Mouse (Mus musculus): Measurements from ENCODE around the gene Ankrd49. TPM values are rescaled to one million over a fixed set of nuclear protein-coding genes. Genes with fewer than 3 reads are reported as not detected.

The Ankrd49 gene
- 27.7 TPM for polyA plus RNA-seq (2017; shearing (Covaris generic))

DNA sequence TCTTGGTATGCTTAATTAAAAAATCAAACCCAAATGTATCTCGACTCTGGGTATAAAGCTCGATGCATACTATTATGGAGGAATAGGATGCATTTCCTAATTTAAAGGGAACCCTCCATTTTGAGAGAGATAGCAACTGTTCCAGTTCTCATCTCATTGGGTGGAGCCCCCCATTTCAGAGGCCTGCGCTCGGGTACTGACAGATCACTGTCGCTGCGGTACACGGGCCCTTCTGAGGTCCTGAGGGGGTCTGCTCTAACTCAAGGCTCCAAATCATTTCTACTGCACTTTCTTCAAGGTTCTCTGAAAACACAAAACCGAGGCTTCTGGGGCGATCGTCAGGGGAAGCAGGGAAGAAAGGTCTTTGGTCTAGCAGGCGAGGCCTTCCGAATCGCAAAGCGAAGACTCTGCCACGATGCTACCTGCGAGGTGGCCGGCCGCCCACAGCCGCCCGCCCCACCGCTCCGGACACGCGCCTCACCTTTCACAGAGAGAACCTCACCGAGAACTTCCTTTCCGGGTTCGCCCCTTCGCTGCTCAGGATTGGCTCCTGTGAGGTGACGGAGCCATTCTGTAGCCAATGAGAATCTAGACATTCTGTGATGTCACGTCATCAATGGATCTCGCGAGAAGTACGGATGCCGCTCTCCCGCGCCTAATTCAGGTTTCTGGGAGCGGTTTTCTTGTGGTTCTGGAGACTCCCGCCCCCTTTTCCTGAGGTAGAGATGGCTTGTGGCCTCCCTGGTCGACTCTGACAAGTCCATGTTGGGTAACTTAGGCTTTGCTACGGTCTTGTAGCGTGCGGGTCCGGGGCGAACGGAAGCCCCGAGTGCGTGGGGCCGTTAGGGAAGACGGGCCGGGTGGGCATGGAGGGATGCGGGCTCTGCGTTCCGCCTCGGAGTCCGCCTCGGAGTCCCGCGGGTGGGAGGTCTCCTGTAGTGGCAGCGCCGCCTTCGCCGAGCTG lies at the start of gene Ankrd49, which contains the start of gene Mre11a:
TSS of gene Ankrd49 (minus strand) at position 818 of the 964 bp plus-strand sequence.
TSS of gene Mre11a (plus strand) at position 616 of the 964 bp plus-strand sequence.

DNA sequence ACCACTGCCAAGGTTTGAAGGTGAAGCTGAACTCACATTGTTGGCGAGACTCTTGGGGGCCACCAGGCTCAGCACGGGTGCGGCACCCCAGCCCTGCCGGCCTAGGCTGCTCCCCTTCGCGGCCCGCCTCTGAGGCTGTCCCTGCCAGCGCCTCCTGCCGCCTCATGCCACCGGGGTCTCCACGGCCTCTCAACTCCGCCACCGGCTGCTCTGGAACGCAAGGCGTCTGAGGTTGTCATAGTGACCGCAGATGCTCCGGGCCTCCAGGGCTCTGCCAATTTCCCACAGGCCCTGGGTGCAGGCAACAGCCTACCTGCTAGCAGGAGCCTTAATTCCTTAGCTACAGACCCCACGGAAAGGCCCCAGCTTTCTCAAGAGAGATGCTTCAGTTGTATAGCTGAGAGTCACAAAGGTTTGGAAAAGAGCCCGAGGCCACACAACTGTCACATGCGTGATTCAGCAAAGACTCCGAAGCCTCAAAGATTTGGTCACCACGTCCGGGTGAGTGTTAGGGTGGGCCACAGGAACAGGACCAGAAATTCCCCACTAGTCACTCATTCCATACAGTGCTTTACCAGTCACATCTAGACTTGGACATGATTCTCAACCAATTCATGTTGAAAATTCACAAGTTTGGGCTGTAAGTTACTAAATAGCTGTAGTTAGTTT lies 13.7 kb downstream of the Ankrd49 start, which contains the start of gene 1700012B09Rik:
TSS of gene 1700012B09Rik (minus strand) at position 228 of the 669 bp plus-strand sequence.

DNA sequence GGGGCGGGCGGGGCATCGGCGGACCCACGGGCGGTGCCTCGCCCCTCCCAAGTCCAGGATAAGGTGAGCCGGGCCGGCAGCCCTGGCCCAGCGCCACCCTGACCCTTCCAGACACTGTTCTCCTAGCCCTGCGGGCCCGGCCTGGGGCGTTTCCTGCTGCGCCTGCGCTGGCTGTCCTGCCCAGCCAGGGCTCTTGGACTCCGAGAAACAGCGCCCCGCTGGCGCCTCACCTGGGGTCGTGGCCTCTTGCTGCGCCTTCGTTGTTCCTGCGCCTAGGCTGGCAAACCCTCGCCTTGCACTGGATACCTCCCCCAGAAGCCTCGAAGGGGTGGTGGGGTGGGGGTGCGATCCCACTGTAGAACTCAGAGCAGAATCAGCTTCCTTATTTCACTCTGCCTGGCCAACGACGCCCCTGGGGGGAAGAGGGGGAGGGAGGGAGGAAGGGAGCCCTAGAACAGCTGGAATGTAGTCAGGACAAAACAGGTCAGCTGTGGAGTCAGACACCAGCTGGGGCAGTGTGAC lies 32.6 kb downstream of the Ankrd49 start, which contains the start of gene Fut4:
TSS of gene Fut4 (minus strand) at position 393 of the 522 bp plus-strand sequence.

DNA sequence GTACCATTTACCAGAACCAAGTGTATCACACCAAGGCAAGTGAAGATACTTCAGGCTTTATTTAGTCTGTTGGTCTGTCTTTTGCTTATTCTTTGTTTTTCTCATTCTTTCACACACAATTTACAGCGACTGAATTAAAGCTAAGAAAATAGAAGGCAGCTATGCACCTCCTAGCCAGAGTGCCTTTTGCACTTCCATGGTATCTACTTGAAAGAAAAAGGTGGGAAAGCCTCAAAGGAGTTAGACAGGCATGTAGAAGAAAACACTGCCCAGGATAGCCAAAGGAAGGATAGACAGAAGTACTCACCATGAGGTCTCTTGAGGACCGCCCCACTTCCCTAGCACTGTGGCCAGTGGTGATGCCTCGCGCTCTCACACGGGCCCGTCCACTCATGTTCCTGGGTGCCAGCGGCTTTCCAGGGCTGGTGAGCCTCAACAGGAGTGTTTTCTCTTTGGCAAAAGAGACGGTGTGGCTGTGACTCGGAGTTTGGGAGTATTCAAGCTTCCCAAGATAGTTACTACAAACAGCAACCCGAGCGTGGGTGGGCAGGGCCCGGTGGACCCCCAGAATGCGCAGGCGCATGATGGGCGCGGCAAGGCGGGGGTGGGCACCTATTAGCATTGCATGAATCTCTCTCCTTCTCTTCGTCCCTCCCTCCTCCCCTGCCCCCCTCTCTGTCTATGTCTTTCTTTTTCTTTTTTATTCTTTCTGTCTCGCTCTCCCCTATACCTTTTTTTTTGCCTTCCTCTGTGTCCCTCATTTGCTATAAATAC lies 44.3 kb downstream of the Ankrd49 start, which contains the start of gene Piwil4:
TSS of gene Piwil4 (minus strand) at position 583 of the 774 bp plus-strand sequence.

Other genes with a start within 250 kb of the Ankrd49 start
- gene Amotl1, start 139.8 kb downstream of the Ankrd49 start, polyA plus RNA-seq (2017; shearing (Covaris generic)): 0.07 TPM
- gene Piwil4, start 44.1 kb downstream of the Ankrd49 start, polyA plus RNA-seq (2017; shearing (Covaris generic)): 0.11 TPM
- 0.14 TPM for gene Fut4, start 32.5 kb downstream of the Ankrd49 start, polyA plus RNA-seq (2017; shearing (Covaris generic))
- gene 1700012B09Rik, start 13.8 kb downstream of the Ankrd49 start, polyA plus RNA-seq (2017; shearing (Covaris generic)): not detected
- 38.5 TPM for gene Mre11a, start 202 bp downstream of the Ankrd49 start, polyA plus RNA-seq (2017; shearing (Covaris generic))
- gene Gpr83, start 75.4 kb upstream of the Ankrd49 start, polyA plus RNA-seq (2017; shearing (Covaris generic)): 183 TPM
- gene Izumo1r, start 119.1 kb upstream of the Ankrd49 start, polyA plus RNA-seq (2017; shearing (Covaris generic)): 891 TPM

Measured in CD4-positive, CD25-positive, alpha-beta regulatory T cell (primary cell).